Mouse (Mus musculus) c-Kit-positive CD71-positive TER-119-positive erythroid progenitor cells, embryonic 14.5 days (primary cell): ENCODE measurements around the gene Rexo1.

Experiments
- DNase-seq: peaks from one replicate; pipeline ENCODE4 v3.0.0-alpha.2; 2013; ENCODE audit warnings: low spot score

Rexo1 gene

DNA sequence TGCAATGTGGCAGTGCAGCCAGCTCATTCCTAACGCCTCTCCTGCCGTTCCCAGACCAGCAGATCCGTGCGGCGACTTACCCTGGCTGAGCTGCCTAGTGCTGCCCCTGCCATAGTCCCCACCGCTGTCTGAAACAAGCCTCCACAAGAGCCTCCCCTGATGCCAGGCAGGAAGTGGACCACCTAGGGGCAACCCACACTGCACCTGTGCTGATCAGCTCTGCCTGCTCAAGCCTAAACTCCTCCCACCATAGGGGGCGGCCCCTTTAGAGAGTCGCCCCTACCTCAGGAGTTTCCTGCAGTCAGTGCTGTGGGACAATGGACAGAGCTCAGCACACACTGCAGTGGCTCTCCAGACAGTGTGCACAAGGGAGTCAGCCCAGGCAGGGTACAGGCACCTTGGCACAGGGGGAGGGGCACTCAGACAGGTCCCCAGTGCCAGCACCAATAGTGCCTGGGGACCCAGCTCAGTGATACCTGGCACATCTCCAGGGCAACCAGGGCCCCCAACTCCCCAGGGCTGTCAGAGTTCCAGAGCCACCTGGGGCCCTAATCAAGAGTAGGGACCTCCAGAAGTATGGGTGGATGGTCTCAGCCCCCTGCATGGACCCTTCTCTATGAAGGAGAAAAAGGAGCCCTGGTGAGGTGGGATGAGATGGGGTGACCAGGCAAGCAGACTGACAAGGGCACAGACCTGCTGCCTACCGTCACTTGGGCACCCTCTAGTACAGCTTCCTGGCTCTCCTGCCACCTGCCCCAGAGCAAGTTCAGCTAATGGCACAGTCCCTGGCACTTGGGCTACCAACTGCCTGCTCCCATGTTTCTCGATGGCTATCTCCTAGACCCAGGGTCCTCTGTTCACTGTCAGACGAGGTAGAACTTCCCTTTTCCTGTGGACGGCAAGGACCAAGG lies 23.5 kb upstream of the Rexo1 start:
- DNase-seq: no peak

DNA sequence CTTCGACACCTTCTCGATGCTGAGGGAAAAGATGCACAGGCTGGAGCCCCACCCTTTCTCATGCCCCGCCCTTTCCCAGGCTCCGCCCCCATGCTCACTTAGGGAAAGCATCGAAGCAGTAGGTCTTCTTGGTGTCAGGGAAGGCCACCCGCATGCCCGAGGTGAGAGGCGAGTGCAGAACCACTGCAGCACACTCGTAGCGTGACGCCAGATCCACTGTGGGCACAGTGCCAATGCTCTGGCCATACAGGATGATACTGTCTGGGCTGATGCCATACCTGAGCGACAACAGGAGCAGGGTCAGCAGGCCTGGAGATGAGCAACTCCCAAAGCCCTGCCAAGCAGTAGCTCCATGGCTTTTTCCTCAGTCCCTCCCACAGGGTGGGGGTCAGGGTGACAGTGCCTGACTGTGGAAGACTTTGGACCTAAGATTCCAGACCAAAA lies 22.7 kb upstream of the Rexo1 start:
- DNase-seq: peak; percentile 28

DNA sequence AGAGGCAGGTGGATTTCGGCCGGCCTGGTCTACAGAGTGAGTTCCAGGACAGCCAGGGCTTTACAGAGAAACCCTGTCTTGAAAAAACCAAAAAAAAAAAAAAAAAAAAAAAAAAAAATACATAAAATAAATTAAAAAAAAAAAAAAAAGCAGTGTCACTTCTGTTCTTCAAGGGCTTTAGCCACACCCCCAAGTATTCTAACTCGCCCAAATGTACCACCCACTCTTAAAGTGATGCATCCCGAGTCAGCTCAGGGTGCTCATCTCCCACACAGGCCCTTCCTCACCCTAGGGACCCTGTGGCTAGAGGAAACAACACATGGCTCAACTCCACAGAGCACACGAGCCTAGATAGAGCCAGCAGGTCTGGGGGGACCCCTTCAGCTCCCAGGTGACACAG lies 21.7 kb upstream of the Rexo1 start:
- DNase-seq: no peak

- DNase-seq: peak; percentile 91
These were observed 17.6 kb upstream of the Rexo1 start for GRCm38 (mm10) chr10:80578911-80579310.

GRCm38 (mm10) chr10:80578131-80578750 lies 16.9 kb upstream of the Rexo1 start:
- DNase-seq: peak; percentile 87

- DNase-seq: peak; percentile 98
These were observed 16.1 kb upstream of the Rexo1 start, which contains the start of gene Klf16 for GRCm38 (mm10) chr10:80577195-80578130. Klf16 (minus strand) TSS chr10:80577321.

DNA sequence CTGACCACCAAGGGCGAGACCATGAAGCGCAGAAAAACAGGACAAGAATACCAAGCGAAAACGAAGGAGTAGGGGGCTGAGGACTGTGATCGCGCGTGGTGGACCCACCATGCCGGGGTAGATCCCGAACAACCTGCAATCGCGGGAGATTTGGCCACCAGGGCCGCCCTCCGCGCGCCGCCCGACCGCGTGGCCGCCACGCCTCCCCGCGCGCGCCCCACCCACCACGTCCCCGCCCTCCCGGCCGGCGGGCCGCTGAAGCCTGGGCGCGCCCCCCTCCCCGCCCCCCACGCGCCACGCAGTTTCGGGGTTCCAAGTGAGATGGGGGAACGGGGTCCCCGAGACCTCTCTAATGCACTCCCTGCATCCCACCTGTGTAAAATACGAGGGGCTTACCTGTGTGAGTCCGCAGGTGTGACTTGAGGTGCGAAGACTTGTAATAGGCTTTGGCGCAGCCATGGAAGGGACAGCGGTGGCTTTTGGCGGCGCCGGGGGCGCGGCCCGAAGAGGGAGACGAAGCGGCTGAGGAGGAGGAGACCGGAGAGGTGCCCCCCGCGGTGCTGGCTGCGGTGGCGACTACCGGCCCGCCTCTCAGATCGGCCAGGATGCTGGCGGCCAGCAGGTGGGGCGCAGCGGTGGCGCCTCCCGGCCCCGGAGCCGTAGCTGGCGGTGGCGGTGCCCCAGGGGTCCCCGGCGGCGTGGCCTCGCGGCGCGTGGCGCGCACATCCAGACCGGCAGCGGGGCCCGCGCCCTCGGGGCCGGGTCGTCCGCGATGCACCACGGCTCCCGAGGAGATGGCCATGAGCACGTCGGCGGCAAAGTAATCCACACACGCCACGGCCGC lies 15.2 kb upstream of the Rexo1 start:
- no peak for DNase-seq

DNA sequence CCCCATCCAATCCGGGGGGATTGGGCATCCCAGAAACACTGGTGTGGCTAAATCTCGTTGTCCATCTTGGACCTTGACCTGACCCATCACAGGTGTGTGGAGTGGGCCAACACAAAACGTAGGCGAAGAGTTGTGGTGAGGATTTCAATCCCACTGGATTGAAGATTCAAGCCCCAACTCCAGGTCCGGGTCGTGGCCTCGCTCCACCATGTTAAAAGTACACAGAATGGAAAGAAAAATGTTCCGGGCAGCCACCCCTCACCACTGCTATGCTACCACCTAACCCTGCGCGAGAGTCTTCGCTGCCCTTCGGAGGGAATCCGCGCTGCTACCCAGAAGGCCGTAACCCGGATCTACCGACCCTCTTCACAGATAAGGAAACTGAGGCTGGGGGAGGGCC lies 14.6 kb upstream of the Rexo1 start:
- no peak for DNase-seq

GRCm38 (mm10) chr10:80574896-80575295 lies 13.5 kb upstream of the Rexo1 start:
- no peak for DNase-seq

- DNase-seq: no peak
These were observed 12.6 kb upstream of the Rexo1 start for GRCm38 (mm10) chr10:80573944-80574343.

GRCm38 (mm10) chr10:80572477-80572876 lies 11.1 kb upstream of the Rexo1 start:
- peak; percentile 84 for DNase-seq

DNA sequence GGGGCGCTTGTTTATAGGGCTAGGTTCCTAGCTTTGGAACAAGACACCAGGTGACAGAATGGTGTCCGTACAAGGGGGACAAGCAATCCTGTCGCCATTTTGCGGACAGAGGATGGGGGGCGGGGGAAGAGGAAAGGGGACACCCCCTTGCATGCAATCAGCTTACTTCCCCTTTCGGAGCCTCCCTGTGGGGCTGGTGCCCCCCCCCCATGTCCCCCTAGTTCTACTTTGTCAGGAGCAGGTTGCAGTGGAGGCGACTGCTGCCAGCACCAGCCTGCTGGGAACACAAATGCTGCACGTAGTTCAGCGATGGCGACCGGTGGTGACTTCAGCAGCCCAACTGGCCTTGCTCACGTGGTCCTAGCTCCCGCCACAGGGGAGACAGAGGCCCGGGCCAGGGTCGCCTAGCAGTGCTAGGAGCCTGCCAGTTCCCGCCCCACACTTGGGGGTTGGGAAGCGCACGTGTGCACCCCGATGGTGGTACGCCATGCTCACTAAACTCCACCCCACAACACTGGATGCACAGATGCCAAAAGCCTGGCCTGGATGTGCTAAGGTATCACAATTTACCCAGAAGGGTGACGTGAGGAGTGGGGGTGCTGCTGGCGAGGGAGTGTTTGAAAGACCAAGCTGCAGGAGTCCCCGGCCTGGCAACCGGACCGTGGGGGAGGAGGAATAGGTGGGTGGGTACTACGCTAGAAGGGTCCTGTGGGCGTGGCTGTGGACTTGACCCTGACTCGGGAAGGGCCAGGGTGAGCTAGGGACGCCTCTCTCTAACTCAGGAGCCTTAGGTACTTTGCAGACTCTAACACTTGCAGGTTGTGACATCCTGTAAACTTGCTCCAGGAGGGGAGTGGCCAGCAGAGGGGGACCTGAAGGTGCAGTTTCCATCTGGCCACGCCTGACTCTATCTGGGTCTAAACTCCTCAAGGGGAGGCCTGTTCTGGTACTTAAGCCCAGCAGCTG lies 9.8 kb upstream of the Rexo1 start:
- DNase-seq: no peak

DNA sequence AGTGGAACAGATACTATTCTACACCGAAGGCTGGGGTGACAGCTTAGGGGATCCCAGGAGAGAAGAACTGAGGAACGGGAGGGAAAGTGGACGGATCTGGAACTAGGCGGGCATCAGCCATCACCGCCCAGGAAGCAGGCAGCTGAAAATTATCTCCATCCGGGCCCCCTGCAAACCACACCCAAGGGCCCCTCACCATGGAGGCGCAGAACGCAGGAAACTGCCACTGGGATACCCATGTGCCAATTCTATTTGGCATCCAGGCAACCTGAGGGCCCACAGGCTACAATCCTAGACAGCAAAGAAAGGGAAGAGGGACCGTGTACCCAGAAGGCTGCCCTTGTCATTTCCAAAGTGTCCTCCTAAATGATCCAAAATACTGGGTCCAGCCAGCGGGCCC lies 9.1 kb upstream of the Rexo1 start:
- peak; percentile 49 for DNase-seq

DNA sequence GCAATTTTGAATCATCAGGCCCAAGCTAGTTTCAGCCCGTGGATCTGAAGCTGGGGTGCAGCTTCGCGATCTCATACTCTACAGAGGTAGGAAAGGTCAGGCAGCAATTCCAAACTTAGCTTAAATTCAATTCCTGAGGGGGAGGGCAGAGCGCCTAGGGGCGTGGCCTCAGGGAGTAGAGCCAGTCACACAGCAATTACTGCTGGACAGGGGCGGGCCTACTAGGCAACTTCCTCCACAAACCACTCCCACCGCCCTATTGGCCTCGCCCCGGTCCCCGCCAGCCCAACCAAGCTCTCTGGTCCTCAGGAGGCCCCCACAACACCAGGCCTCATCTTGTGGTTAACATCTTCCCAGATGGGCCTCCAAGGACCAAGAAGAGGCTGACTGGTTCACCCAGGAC lies 8.3 kb upstream of the Rexo1 start:
- peak; percentile 90 for DNase-seq

DNA sequence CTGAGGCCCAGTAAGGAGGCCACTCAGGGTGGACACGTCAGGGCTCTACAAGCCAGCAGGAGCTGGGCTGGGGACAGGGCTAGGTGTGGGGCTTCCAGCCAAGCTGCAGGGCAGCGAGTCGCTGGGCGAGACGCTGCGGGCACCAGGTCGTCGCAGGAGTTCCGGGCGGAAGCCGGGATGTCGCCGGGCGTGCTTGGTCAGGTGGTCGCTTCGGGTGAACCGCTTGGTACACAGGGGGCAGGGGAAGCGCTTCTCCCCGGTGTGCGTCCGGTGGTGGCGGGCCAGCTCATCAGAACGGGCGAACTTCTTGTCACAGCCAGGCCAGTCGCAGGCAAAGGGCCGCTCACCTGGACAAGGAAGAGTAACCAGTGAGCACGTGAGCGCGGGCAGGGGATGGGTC lies 7.5 kb upstream of the Rexo1 start:
- no peak for DNase-seq

DNA sequence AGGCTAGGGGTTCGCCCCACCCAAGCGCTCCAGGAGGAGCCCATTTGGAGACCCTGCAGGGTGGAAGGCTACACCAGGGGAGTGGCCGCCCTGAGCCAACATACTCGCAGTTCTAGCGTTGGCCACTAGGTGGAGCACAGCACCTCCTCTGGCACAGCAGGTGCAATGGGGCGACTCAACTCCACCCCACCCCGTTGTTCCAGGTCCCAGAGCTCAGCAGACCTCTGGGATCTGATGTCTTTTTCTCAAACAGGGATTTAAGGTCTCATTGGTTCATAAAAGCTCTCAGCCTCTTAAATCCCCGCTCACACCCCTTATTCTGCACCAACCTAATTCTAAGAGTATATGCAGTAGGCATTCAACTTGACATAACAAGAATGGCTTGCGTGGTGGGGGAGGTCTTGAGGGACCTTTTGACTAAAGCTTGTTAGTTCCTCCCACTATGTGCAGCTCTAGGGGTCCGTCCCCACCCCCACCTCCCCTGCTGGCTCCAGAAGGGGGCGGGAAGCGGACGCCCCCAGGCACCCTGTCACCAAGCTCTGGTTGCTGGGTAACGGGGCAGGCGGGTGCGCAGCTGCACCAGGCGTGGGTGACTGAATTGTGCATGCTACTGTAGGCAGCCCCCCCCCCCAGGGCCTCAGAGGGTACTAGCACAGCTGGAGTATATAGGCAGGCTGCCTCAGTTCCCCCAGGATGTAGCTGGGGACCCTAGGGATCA lies 5.2 kb upstream of the Rexo1 start:
- DNase-seq: peak; percentile 82

- DNase-seq: no peak
These were observed 739 bp downstream of the Rexo1 start for GRCm38 (mm10) chr10:80560621-80561020.

GRCm38 (mm10) chr10:80559431-80559830 lies 1.9 kb downstream of the Rexo1 start:
- DNase-seq: no peak

- peak; percentile 83 for DNase-seq
These were observed 3.9 kb downstream of the Rexo1 start for GRCm38 (mm10) chr10:80557346-80557965.
